Mouse (Mus musculus) adrenal gland, adult 18-20 months (tissue): ENCODE measurements around the gene Il18bp. TPM values are rescaled to one million over a fixed set of nuclear protein-coding genes. Genes with fewer than 3 reads are reported as not detected.

Experiments
- DNase-seq, 2 experiments: peaks; one replicate each; pipeline ENCODE4 v3.0.0; 2021 to 2022; ENCODE audit warnings: low spot score in 2 of 2
- total RNA-seq, 2 experiments: library from RNA; stranded (reverse); gene quantifications; 1 replicate in 1 of 2; 2 replicates in 1 of 2; pipeline ENCODE4 v1.2.3; 2021

Gene Il18bp
- total RNA-seq, 2 experiments from 2014 or later = 8.4 to 12.5 TPM

- no peak for DNase-seq
Observed at GRCm38 (mm10) chr7:102011855-102012254, 6.6 kb downstream of the Il18bp start.

- DNase-seq = no peak
Observed at GRCm38 (mm10) chr7:102006520-102006919, 12.0 kb downstream of the Il18bp start.

- DNase-seq = no peak
Observed at GRCm38 (mm10) chr7:102000921-102001630, 17.4 kb downstream of the Il18bp start.

GRCm38 (mm10) chr7:102000296-102000695 is 18.2 kb downstream of the Il18bp start:
- DNase-seq = no peak

GRCm38 (mm10) chr7:101999461-102000151 is 18.9 kb downstream of the Il18bp start:
- no peak for DNase-seq

- DNase-seq = peak; percentile 83 to 87
Observed at GRCm38 (mm10) chr7:101998194-101998927, 20.1 kb downstream of the Il18bp start.

- DNase-seq = no peak
Observed at GRCm38 (mm10) chr7:101994241-101994640, 24.2 kb downstream of the Il18bp start.

GRCm38 (mm10) chr7:101985081-101985480 is 33.4 kb downstream of the Il18bp start:
- no peak for DNase-seq

GRCm38 (mm10) chr7:101982735-101983134 is 35.8 kb downstream of the Il18bp start:
- DNase-seq = no peak

GRCm38 (mm10) chr7:101974505-101974904 is 44.0 kb downstream of the Il18bp start:
- no peak for DNase-seq

GRCm38 (mm10) chr7:101973730-101974129 is 44.8 kb downstream of the Il18bp start:
- DNase-seq = no peak

GRCm38 (mm10) chr7:101971721-101972120 is 46.8 kb downstream of the Il18bp start:
- no peak for DNase-seq

- DNase-seq = peak; percentile 55 to 60
Observed at GRCm38 (mm10) chr7:101970821-101971461, 47.5 kb downstream of the Il18bp start.

GRCm38 (mm10) chr7:101970429-101970775 is 48.1 kb downstream of the Il18bp start:
- DNase-seq = peak; percentile 82 to 86

GRCm38 (mm10) chr7:101969694-101970428 is 48.6 kb downstream of the Il18bp start:
- peak; percentile 84 to 85 for DNase-seq

- no peak for DNase-seq
Observed at GRCm38 (mm10) chr7:101968751-101969150, 49.7 kb downstream of the Il18bp start.

- DNase-seq = no peak
Observed at GRCm38 (mm10) chr7:101967256-101967655, 51.2 kb downstream of the Il18bp start.

- no peak for DNase-seq
Observed at GRCm38 (mm10) chr7:101965606-101966005, 52.9 kb downstream of the Il18bp start.
